Mouse (Mus musculus): ENCODE measurements around the gene Inpp5a.

The Inpp5a gene

DNA sequence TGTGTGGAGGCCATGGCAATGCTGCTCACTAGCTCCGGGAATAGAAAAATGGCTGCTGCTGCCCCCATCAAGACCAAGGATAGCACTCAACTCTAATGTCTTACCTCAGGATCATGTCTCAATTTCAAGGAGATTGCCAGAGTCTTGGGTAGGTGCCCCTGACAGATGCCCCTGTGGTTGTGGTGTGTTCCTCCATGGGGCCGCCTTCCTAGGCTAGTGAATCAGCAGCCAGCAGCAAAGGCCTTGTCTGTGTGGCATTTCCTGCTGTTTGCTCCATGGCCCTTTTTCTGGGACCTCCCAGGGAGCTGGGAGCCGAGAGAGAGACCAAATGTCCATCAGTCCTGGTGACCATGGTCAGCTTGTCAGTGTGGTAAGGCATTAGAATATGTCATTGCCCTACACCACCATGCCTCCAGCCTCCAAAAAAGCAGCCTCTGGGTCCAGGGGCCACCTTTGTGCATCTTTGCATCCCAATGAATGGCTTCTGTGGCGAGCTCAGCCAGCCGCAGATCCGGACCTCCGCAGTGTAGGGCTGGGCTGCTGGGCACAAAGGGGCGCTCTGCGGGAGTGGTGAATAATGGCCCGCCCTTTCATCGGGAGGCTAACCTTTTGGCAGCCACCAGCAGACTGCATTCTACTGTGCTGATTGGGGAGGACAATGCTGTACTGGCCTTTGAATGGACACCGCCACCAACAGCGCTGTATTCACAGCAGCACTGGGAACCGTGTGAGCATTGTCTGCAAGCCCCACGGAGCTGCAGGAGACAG, 139.6 kb downstream of the Inpp5a start:
- in situ Hi-C loops (cut with MboI, MseI) = no loop called here

GRCm38 (mm10) chr7:139529208-139529607, 140.3 kb downstream of the Inpp5a start:
- in situ Hi-C loops (cut with MboI, MseI) = no loop called here

DNA sequence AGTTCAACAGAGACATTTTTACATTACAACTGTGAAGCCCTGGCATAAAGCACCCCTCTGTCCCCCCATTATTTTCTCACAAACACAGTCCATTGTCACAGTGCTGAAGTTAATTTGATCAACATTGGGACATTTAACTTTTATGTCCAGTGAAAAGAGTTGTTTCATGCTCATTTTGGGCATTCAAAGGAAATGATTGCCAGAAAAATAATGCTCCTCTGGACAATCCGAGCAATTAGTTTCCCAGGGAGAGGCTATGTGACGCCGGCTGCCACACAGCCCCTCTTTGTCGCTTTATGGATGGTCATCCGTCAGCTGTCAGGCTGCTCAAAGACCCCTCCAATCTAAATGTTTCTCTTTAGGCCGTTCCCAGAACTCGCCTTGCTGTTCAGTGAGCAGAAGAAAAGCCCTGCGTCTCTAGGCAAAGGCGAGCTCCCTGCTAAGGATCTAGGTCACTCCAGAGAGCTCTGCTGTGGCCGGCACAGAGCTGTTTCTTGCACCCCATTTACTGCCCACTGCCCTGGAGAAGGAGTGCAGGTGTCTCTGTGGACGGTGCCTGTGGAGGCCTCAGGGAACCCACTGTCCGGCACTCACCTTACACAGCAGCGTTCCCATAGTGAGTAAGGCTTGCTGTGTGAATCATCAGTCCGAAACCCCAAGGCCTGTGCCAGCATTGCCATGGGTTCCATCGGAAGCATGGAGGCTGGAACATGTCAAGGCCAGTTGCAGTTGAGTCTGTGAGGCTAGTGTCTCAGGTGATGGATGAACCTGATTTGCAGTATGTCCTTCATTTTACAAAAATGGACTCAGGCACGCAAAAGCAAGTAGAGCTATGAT, 141.9 kb downstream of the Inpp5a start:
- in situ Hi-C loops (cut with MboI, MseI) = no loop called here

- in situ Hi-C loops (cut with MboI, MseI) = no loop called here
Observed at GRCm38 (mm10) chr7:139531428-139531801, 142.5 kb downstream of the Inpp5a start.

- in situ Hi-C loops (cut with MboI, MseI) = no loop called here
Observed at GRCm38 (mm10) chr7:139536331-139536730, 147.4 kb downstream of the Inpp5a start.

- in situ Hi-C loops (cut with MboI, MseI) = no loop called here
Observed at GRCm38 (mm10) chr7:139536831-139537230, 147.9 kb downstream of the Inpp5a start.

DNA sequence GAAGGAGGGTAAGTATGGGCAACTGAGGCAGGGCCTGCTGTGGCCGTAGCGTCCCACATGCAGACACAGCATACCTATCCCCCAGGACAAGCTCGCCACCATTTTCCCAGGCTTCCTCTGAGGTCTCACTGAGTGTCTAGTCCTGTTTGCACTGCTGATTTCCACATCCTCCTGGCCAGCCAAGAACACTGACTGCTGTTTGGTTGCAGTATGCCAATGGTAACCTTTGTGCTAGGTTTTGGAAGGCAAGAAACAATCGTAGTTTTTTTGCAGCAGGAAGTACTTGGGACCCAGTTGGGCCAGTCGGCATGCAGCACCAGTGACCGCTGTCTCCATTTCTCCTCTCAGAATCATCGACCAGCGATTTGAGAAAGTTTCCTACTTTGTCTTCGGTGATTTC, 148.9 kb downstream of the Inpp5a start:
- in situ Hi-C loops (cut with MboI, MseI) = no loop called here

DNA sequence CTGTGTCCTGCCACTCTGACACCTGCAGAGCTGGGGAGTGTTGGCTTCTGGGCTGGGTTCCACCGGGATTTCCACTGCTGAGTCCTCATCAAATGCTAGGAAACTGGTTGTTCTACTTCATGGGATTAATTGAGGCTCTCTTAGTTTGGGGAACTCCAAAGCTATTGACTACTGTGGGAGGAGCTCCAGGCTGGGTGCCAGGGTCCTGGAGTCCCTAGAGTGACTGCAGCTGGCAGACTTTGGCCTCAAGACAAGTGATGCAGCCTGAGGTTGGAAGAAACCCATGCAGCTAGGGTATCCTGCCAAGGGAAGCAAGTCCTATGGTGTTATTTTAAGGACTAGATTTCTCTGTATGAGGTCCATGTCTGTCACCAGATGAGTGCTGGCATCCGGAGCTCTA, 149.6 kb downstream of the Inpp5a start:
- in situ Hi-C loops (cut with MboI, MseI) = no loop called here

DNA sequence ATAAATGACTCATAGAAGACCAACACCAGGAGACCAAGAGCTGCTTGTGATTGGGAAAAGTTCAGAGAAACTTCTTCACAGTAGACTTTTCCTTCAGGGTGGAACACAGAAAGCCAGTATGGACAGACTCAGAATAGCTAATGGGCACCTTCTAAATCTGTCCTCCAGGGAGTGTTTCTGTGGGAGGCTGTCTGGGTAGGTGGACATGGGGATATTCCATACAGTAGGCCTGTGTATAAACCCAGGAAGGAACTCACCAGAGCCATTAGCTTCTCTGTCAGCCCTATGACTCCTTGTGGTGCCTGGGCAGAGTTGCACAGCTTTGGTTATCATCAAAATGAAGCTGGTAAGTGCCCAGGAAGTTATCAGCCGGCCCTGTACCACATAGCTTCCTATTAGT, 151.7 kb downstream of the Inpp5a start:
- in situ Hi-C loops (cut with MboI, MseI) = no loop called here

GRCm38 (mm10) chr7:139541422-139541821, 152.5 kb downstream of the Inpp5a start:
- in situ Hi-C loops (cut with MboI, MseI) = no loop called here

DNA sequence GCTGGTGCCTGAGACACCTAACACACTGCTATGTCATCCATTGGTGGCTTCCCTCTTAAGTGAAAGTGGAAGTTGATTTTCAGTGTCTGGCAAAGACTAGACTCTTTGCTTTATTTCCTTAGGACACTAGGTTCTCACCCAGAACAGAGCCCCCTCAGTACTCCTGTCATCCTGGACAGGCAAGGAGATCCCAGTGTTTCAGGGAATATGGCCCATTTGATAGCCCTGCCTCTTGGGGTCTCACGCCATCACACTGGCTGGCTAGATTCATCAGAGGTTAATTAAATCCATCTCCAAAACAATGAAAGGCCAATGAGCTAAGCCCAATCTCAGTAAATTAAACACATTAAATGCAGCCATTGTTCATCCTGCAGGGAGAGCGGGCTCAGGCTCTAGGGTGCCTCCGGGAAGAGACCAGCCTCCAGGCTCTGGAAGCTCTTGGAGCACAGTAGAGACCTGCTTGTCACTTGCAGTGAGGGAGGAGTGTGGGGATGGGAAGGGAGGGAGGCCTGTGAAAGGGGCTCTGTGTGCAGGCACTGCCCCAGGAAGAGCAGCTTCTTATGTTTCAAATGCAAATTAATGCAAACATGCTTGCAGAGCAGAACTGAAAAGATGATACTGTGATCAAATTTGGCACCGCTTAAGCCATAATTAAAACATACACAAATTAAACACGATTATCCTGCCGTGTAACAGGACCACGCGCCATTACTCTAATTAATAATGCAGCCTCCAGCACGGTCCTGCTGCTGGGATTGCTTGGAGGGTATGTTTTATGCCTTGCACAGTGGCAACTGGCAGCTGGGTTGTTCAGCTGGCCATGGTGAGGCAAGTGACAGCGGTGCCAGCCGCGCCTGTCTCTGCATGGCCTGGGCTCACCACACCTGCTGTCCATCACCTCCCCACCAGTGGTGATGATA, 156.1 kb downstream of the Inpp5a start:
- in situ Hi-C loops (cut with MboI, MseI) = no loop called here

DNA sequence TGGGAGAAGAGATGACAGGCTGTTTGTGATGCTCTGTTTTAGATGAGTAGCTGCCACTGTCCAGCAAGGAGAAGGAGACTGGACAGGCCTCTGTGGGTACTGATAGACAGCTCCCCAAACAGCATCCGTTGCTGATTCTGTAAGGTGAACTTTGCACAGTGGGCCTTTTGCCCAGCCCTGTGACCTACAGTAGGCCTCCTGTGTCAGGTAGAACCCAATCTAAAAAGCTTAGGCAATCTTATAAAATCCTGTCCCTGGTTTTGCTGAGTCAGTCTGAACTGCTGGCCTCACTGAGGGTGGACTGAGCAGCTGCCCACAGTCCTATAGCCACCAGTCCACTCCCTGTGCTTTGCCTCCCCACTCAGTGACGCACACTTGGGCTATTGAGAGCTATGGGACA, 158.4 kb downstream of the Inpp5a start:
- in situ Hi-C loops (cut with MboI, MseI) = no loop called here

DNA sequence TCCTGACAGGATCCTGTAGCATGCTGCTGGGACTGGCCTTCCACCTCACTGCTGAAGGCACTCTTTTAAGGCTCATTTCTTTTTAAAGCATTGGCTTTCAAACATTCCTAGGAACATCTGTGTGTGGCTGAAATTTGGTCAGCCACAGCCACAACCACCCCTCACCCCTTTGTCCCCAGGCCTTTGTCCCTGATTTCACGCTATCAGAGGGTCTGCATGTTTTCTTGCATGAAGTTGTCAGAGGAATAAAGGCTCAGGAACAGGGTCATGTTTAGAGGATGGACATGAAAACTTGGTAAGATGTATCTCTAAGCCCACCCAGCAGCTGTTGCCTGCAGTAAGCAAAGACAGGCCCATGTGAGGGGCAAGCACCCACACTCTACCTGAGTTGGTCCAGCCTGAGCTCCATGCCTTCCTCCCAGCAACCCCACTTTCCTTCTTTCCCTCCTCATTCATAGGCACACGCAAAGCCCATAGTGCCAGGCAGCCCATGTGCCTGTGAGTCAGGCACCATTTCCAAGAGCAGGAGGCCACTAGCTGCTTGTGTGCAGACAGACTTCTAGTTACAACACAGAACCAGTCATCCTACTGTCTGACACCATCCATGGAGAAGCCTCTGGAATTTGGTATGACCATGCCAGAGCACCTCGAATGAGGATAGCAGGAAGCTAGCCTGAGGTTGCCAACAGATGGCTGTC, 161.3 kb downstream of the Inpp5a start:
- in situ Hi-C loops (cut with MboI, MseI) = no loop called here

- in situ Hi-C loops (cut with MboI, MseI) = no loop called here
Observed at GRCm38 (mm10) chr7:139551519-139551918, 162.6 kb downstream of the Inpp5a start.

DNA sequence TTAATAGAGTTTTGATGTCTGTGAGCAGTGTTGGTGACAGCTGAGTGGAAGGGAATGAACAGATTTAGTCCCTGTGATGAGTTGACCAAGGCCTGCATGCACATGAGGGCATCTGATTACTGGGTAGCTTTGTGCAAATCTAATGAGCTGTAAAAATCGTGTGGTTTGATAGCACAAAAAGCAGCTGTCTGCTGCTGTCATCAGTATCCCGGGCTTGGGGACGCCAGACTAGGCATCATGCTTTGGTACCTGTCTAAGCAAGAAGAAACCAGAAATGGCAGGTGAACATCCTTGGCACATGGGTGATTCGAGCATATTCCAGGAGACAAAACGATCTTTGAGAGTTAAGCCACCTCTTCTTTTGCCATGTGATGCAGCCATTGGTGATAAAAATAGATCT, 167.4 kb downstream of the Inpp5a start:
- in situ Hi-C loops (cut with MboI, MseI) = no loop called here

DNA sequence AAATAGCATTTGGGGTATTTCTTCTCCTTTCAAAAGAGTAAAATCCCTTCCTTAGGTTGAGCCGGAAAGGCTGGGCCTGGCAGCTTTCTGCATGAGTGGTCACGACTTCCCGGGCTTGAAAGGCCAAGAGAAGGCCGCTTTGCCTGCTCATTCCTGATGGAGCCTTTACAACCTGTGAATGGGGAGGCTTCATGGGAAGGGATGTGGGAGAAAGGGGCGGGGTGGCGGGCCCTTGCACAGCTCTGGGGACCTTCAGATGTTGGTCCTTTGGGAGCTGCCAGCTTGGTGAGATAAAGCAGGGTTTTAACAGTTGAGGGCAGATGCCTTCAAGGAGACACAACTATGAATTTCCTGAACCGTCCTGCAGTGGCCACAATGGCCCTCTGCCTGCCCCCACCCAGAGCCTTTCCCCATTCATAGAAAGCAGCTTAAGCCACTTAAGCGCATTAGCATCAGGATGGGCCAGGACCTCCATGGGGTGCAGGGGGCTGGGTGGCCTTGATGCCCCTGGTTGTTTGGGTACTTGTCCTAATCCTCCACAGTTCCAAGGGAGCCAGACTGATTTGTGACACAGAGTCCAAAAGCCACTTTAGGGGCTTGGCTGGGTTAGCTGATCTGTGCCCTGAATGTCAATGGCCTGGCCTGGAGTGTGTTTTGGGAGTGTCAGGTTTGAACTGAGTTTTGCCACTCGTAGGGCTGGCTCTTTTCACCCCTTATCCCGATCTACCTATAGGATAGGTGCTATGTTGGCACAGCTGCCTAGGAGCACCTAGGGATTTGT, 168.0 kb downstream of the Inpp5a start:
- in situ Hi-C loops (cut with MboI, MseI) = no loop called here

GRCm38 (mm10) chr7:139559659-139560058, 170.8 kb downstream of the Inpp5a start:
- in situ Hi-C loops (cut with MboI, MseI) = no loop called here

DNA sequence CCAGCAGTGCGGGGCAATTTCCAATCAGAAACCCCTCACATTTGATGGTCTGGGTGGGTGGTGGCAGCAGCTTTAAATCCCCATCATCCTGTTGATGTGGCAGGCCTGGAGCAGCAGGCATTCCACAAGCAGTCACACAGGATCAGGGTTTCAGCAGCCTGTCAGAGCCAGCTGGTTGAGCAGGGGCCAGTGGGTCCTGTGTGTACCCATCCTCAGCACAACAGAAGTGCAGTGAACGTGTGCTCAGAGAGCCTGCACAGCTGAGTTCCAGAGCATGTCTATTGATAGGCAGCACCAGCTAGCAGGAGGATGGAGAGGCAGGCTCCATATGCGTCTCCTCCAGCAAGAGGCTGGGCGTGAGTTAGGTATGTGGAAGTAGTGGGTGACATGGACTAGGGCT, 174.5 kb downstream of the Inpp5a start:
- in situ Hi-C loops (cut with MboI, MseI) = no loop called here

DNA sequence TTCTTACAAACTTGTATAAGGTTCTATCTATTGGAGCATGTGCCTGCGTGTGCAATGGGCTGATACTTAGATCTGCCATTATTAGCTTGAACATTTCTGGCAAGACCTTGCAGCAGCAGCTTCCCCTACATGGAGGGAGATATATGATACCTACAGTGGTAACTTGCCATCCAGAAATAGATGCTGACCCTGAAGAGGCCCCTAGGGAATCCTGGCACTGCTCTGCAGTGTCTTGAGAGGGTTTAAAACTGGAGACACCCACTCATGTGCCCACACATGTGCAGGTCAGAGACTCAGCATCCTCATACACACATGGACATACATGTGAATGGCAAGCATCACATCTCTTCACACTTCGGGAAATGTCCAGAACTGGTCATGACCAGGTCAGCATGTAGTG, 175.3 kb downstream of the Inpp5a start:
- in situ Hi-C loops (cut with MboI, MseI) = no loop called here

GRCm38 (mm10) chr7:139565998-139566397, 177.1 kb downstream of the Inpp5a start:
- in situ Hi-C loops (cut with MboI, MseI) = no loop called here

GRCm38 (mm10) chr7:139566533-139566932, 177.6 kb downstream of the Inpp5a start:
- in situ Hi-C loops (cut with MboI, MseI) = no loop called here
